Mouse (Mus musculus): Measurements from ENCODE around the gene Filip1l. TPM values are rescaled to one million over a fixed set of nuclear protein-coding genes. Genes with fewer than 3 reads are reported as not detected.

The Filip1l gene
- total RNA-seq, 4 experiments from 2014 or later, result 44.3 to 47.8 (median 46.5) TPM

- DNase-seq (ENCODE audit: low spot score in 2 of 2), result no peak
Measured at GRCm38 (mm10) chr16:57528457-57528856, 175.6 kb downstream of the Filip1l start.

- DNase-seq (ENCODE audit: low spot score in 2 of 2), result no peak
Measured at GRCm38 (mm10) chr16:57530547-57530946, 177.7 kb downstream of the Filip1l start.

- DNase-seq (ENCODE audit: low spot score in 2 of 2), result no peak
Measured at GRCm38 (mm10) chr16:57532081-57532493, 179.2 kb downstream of the Filip1l start.

- DNase-seq (ENCODE audit: low spot score in 2 of 2), result no peak
Measured at GRCm38 (mm10) chr16:57534365-57534764, 181.5 kb downstream of the Filip1l start.

- no peak for DNase-seq (ENCODE audit: low spot score in 2 of 2)
Measured at GRCm38 (mm10) chr16:57534811-57535210, 181.9 kb downstream of the Filip1l start.

GRCm38 (mm10) chr16:57536511-57536910, 183.6 kb downstream of the Filip1l start:
- DNase-seq (ENCODE audit: low spot score in 2 of 2), result no peak

GRCm38 (mm10) chr16:57543243-57543642, 190.3 kb downstream of the Filip1l start:
- no peak for DNase-seq (ENCODE audit: low spot score in 2 of 2)

GRCm38 (mm10) chr16:57544441-57544840, 191.5 kb downstream of the Filip1l start:
- DNase-seq (ENCODE audit: low spot score in 2 of 2), result no peak

- DNase-seq (ENCODE audit: low spot score in 2 of 2), result no peak
Measured at GRCm38 (mm10) chr16:57546355-57546754, 193.5 kb downstream of the Filip1l start.

GRCm38 (mm10) chr16:57548608-57549007, 195.7 kb downstream of the Filip1l start:
- DNase-seq (ENCODE audit: low spot score in 2 of 2), result no peak

GRCm38 (mm10) chr16:57549061-57550037, 196.5 kb downstream of the Filip1l start:
- DNase-seq (ENCODE audit: low spot score in 2 of 2), result peak; percentile 50 to 67

GRCm38 (mm10) chr16:57550088-57550487, 197.2 kb downstream of the Filip1l start:
- DNase-seq (ENCODE audit: low spot score in 2 of 2), result no peak

GRCm38 (mm10) chr16:57550817-57551216, 197.9 kb downstream of the Filip1l start:
- no peak for DNase-seq (ENCODE audit: low spot score in 2 of 2)

GRCm38 (mm10) chr16:57551617-57552016, 198.7 kb downstream of the Filip1l start:
- no peak for DNase-seq (ENCODE audit: low spot score in 2 of 2)

GRCm38 (mm10) chr16:57552709-57553108, 199.8 kb downstream of the Filip1l start:
- DNase-seq (ENCODE audit: low spot score in 2 of 2), result no peak

GRCm38 (mm10) chr16:57553235-57553634, 200.3 kb downstream of the Filip1l start:
- DNase-seq (ENCODE audit: low spot score in 2 of 2), result no peak

- DNase-seq (ENCODE audit: low spot score in 2 of 2), result no peak
Measured at GRCm38 (mm10) chr16:57554886-57555400, 202.1 kb downstream of the Filip1l start.

- DNase-seq (ENCODE audit: low spot score in 2 of 2), result no peak
Measured at GRCm38 (mm10) chr16:57555667-57556066, 202.8 kb downstream of the Filip1l start.

GRCm38 (mm10) chr16:57556244-57556643, 203.4 kb downstream of the Filip1l start:
- no peak for DNase-seq (ENCODE audit: low spot score in 2 of 2)

GRCm38 (mm10) chr16:57558258-57558657, 205.4 kb downstream of the Filip1l start:
- DNase-seq (ENCODE audit: low spot score in 2 of 2), result no peak

- no peak for DNase-seq (ENCODE audit: low spot score in 2 of 2)
Measured at GRCm38 (mm10) chr16:57560185-57560584, 207.3 kb downstream of the Filip1l start.

GRCm38 (mm10) chr16:57563453-57563852, 210.6 kb downstream of the Filip1l start:
- no peak for DNase-seq (ENCODE audit: low spot score in 2 of 2)

- no peak for DNase-seq (ENCODE audit: low spot score in 2 of 2)
Measured at GRCm38 (mm10) chr16:57564807-57565206, 211.9 kb downstream of the Filip1l start.
